Mouse (Mus musculus): ENCODE measurements around the gene Rfc5.
"Not testable (repeated sequence)": the region's sequence is repeated elsewhere in the genome, so short reads cannot be mapped to it uniquely, and the experiment has no call there.

Rfc5 gene
- long read RNA-seq, experiment 1, transcript Rfc5-201 (11 exons, 2,796 nt), result major isoform, 10 of 19 reads
- long read RNA-seq, experiment 1, partial matches to known transcripts, result 6 of 19 reads
- long read RNA-seq, experiment 1, other reads (novel, unspliced or antisense), result 2 of 19 reads
- long read RNA-seq, experiment 2, transcript Rfc5-201 (11 exons, 2,796 nt), result major isoform, 9 of 12 reads
- long read RNA-seq, experiment 2, partial matches to known transcripts, result 0 of 12 reads
- long read RNA-seq, experiment 2, other reads (novel, unspliced or antisense), result 2 of 12 reads

- intact Hi-C loops (cut with DNase I), result no loop called here
Observed at GRCm38 (mm10) chr5:117388877-117389276, at the start of gene Rfc5. Gene Rfc5, minus strand, starts transcription at chr5:117389047.

- intact Hi-C loops (cut with DNase I), result not testable (repeated sequence)
Observed at GRCm38 (mm10) chr5:117433501-117433900, 44.7 kb upstream of the Rfc5 start.

GRCm38 (mm10) chr5:117417442-117417841 is 28.6 kb upstream of the Rfc5 start:
- intact Hi-C loops (cut with DNase I), result no loop called here

GRCm38 (mm10) chr5:117415011-117415912 is 26.4 kb upstream of the Rfc5 start:
- intact Hi-C loops (cut with DNase I), result no loop called here

GRCm38 (mm10) chr5:117414611-117415010 is 25.8 kb upstream of the Rfc5 start:
- intact Hi-C loops (cut with DNase I), result no loop called here

GRCm38 (mm10) chr5:117413507-117414501 is 25.0 kb upstream of the Rfc5 start, which contains the start of gene Ksr2:
Gene Ksr2, plus strand, starts transcription at chr5:117414000.
- intact Hi-C loops (cut with DNase I), result no loop called here

GRCm38 (mm10) chr5:117409369-117409768 is 20.5 kb upstream of the Rfc5 start:
- intact Hi-C loops (cut with DNase I), result loop anchor here (5.0 kb wide), 2 partner anchors 102 to 292 kb away; partner anchors contain the start of gene Suds3

GRCm38 (mm10) chr5:117408216-117408615 is 19.4 kb upstream of the Rfc5 start:
- intact Hi-C loops (cut with DNase I), result loop anchor here (5.0 kb wide), 2 partner anchors 101 to 291 kb away; partner anchors contain the start of gene Suds3

- intact Hi-C loops (cut with DNase I), result loop anchor here (5.0 kb wide), 2 partner anchors 97 to 287 kb away; partner anchors contain the start of gene Suds3
Observed at GRCm38 (mm10) chr5:117404671-117405070, 15.8 kb upstream of the Rfc5 start.

- intact Hi-C loops (cut with DNase I), result no loop called here
Observed at GRCm38 (mm10) chr5:117403609-117404008, 14.8 kb upstream of the Rfc5 start.

GRCm38 (mm10) chr5:117399281-117399680 is 10.4 kb upstream of the Rfc5 start:
- intact Hi-C loops (cut with DNase I), result no loop called here

GRCm38 (mm10) chr5:117398007-117398550 is 9.2 kb upstream of the Rfc5 start:
- intact Hi-C loops (cut with DNase I), result no loop called here

GRCm38 (mm10) chr5:117397371-117397770 is 8.5 kb upstream of the Rfc5 start:
- intact Hi-C loops (cut with DNase I), result no loop called here

GRCm38 (mm10) chr5:117396596-117397014 is 7.8 kb upstream of the Rfc5 start:
- intact Hi-C loops (cut with DNase I), result no loop called here

- intact Hi-C loops (cut with DNase I), result no loop called here
Observed at GRCm38 (mm10) chr5:117395834-117396233, 7.0 kb upstream of the Rfc5 start.

- intact Hi-C loops (cut with DNase I), result no loop called here
Observed at GRCm38 (mm10) chr5:117390895-117391294, 2.0 kb upstream of the Rfc5 start.

- intact Hi-C loops (cut with DNase I), result no loop called here
Observed at GRCm38 (mm10) chr5:117388296-117388751, 523 bp downstream of the Rfc5 start.

GRCm38 (mm10) chr5:117383198-117383597 is 5.6 kb downstream of the Rfc5 start:
- intact Hi-C loops (cut with DNase I), result no loop called here

GRCm38 (mm10) chr5:117381785-117382184 is 7.1 kb downstream of the Rfc5 start:
- intact Hi-C loops (cut with DNase I), result no loop called here

- intact Hi-C loops (cut with DNase I), result no loop called here
Observed at GRCm38 (mm10) chr5:117380199-117380598, 8.6 kb downstream of the Rfc5 start.

Measured in adrenal gland (tissue).